Mouse (Mus musculus): ENCODE measurements around the gene Catsperz.
"Not testable (repeated sequence)": the region's sequence is repeated elsewhere in the genome, so short reads cannot be mapped to it uniquely, and the experiment has no call there.

Catsperz gene

GRCm38 (mm10) chr19:6924461-6925306 is 496 bp downstream of the Catsperz start:
- DNase-seq (ENCODE audit: low spot score in 2 of 2): peak; percentile 73 to 87

- DNase-seq (ENCODE audit: low spot score in 2 of 2): no peak
These were observed 2.1 kb downstream of the Catsperz start for GRCm38 (mm10) chr19:6922901-6923735.

DNA sequence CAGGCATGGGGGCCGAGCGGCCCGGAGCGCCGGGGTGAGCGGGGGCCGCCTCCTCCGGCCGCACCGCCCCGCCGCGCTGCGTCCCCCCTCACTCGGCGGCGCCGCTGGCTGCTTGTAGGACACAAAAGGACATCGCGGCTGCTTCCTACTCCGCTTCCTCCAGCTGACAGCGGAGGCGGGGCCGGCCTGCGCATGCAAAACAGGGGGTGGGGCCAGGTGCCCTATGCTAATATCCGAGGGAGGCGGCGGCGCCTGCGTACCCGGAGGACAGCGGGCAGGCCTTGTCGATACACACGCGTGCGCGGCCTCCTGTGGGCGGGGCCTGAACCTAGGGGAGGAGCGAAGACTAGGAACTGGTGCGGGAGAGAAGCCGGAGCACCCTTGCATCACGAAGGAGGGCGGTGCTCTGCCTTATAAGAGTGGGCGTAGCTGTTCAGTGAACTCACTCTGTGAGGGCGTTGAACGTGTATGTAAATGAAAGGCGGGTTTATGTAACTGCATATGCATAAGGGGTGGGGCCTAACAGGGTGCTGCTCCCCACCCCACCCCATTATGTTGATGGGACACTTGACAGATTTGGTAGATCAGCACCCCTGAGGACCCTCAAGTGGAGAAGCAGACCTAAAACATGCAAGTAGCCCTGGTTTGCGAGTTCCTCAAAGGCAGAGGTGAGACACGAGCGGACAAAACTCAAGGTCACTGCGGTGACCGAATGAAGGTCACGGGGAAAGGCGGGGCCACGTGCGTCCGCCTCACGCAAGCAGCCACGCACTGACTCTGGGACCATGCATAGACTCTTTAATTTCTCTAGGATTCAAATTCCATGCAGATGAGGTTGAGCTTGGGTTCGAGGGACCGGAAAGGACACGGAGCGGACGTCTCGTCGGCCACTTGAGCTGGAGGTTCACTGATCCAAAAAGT is 3.3 kb downstream of the Catsperz start, which contains the start of gene Esrra:
Gene Esrra, minus strand, starts transcription at position 167 of the 921 bp plus-strand sequence.
- peak; percentile 100 for DNase-seq (ENCODE audit: low spot score in 2 of 2)

DNA sequence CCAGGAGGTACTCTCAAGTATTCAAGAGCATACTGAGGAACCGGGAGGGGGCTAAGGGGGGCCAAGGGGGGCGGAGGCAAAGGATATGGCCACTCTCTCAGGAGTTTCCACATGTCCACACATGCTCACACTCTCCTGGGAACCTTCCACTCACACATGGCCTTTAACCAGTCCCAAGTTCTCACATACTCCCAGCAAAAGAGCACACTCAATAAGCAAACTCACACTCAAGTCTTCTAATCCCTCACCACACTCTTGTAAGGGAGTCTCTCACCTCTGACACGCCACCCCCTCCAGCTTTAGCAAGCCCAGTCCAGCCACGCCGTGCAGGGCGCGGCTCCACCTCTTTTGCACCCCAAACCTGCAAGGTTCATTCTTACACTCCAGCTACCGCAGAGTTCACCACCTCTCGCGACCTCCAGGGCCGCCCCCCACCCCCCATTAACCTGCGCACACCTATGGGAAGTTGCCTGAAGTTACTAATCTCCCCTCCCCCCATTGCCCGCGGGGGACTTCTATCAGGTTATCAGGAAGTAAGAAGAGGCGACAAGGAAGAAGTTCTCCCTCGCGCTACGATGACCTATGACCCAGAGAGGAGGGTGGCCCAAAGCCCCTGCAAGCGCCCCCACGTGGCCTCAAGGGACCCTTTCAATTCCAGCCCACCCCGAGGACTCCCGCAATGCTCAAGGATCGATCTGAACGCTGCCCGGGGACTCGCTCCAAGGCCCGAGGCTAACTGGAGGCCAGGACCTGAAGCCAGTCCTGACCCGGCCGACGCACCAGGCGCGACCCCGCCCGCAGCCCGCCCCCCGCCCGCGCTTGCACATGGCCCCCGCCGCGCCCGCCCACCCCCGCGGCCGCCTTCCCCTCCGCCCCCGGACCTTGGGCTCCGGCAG is 4.2 kb downstream of the Catsperz start:
- DNase-seq (ENCODE audit: low spot score in 2 of 2): peak in 1 of 2 experiments; percentile 49

- no peak for DNase-seq (ENCODE audit: low spot score in 2 of 2)
These were observed 5.1 kb downstream of the Catsperz start for GRCm38 (mm10) chr19:6919876-6920740.

GRCm38 (mm10) chr19:6919431-6919830 is 5.7 kb downstream of the Catsperz start:
- DNase-seq (ENCODE audit: low spot score in 2 of 2): no peak

DNA sequence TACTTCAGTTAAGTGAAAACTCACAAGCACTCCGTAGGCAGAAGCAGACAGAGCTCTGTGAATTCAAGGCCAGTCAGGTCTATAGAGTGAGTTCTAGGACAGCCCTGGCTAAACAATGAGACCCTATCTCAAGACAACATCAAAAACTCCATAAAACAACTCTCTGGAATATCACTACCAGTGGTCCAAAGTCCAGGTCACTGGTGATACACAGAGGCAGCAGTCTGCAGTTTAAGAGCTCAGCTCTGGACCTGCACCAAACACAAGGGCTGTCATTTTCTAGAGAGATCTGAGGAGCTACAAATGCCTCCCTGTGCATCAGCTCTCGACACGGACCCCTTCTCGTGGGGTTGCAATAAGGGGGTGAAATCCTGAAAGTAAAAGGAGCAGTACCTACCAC is 6.9 kb downstream of the Catsperz start:
- no peak for DNase-seq (ENCODE audit: low spot score in 2 of 2)

- no peak for DNase-seq (ENCODE audit: low spot score in 2 of 2)
These were observed 8.7 kb downstream of the Catsperz start for GRCm38 (mm10) chr19:6916496-6916895.

DNA sequence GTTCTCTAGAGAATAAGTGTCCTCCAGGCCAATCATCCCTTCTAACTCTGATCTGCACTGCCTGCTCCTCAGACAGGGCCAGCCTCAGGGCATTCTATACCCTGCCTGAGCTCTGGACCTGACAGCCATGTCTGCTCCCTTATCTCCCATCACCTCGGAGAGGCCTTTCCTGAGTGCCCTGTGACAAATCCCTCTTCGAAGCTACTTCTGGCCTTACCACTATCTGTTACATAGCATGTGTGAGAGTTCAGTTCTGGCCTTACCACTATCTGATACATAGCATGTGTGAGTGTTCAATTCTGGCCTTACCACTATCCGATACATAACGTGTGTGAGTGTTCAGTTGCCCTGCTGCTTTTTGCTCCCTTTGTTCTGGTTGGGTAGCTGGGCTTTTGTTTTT is 9.9 kb downstream of the Catsperz start:
- DNase-seq (ENCODE audit: low spot score in 2 of 2): no peak

DNA sequence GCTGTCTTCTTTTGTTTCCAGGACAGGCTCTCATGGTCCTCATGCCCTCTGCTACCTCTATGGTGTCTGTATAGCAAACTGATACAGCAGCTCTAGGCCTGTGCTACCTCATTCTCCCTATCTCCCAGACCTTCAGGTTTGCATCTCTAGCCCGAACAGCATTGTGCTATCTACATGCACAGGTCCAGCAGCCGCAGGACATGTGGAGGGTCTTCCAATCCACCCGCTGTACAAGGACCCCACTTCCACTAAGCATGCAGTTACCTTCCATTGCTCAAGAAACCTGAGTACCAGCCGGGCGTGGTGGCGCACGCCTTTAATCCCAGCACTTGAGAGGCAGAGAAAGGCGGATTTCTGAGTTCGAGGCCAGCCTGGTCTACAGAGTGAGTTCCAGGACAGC is 10.6 kb downstream of the Catsperz start:
- DNase-seq (ENCODE audit: low spot score in 2 of 2): no peak

DNA sequence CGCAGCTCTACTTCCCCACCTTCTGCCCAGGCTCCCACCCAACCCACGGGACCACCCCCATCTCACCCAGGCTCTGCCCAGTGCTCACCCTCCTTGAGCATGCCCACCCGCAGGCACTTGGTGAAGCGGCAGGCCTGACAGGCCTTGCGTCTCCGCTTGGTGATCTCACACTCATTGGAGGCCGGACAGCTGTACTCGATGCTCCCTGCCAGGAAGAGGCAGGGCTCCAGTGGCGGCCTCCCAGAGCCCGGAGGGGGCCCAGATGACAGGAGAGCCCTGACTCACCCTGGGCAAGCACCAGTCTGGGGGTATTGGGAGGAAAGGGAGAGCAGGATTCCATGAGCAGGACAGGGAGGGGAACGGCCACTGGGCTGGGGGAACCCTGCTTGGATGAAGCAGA is 11.2 kb downstream of the Catsperz start:
- no peak for DNase-seq (ENCODE audit: low spot score in 2 of 2)

DNA sequence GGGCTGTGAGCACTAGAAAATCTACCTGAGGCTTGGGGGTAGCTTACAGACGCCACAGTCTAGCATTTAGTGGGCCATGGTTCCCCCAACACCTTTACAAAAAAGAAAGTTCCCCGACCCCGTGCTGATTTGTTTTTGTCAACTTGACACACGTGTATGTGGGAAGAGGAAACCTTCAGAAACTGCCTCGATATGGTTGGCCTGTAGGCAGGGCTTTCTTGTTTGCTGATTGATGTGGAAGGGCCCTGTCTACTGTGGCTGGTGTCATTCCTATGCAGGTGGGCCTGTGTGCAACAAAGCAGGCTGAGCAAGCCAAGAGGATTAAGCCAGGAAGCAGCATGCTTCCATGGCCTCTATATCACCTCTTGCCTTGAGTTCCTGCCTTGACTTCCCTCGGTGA is 12.1 kb downstream of the Catsperz start:
- DNase-seq (ENCODE audit: low spot score in 2 of 2): no peak

GRCm38 (mm10) chr19:6912205-6912970 is 12.8 kb downstream of the Catsperz start:
- DNase-seq (ENCODE audit: low spot score in 2 of 2): no peak

DNA sequence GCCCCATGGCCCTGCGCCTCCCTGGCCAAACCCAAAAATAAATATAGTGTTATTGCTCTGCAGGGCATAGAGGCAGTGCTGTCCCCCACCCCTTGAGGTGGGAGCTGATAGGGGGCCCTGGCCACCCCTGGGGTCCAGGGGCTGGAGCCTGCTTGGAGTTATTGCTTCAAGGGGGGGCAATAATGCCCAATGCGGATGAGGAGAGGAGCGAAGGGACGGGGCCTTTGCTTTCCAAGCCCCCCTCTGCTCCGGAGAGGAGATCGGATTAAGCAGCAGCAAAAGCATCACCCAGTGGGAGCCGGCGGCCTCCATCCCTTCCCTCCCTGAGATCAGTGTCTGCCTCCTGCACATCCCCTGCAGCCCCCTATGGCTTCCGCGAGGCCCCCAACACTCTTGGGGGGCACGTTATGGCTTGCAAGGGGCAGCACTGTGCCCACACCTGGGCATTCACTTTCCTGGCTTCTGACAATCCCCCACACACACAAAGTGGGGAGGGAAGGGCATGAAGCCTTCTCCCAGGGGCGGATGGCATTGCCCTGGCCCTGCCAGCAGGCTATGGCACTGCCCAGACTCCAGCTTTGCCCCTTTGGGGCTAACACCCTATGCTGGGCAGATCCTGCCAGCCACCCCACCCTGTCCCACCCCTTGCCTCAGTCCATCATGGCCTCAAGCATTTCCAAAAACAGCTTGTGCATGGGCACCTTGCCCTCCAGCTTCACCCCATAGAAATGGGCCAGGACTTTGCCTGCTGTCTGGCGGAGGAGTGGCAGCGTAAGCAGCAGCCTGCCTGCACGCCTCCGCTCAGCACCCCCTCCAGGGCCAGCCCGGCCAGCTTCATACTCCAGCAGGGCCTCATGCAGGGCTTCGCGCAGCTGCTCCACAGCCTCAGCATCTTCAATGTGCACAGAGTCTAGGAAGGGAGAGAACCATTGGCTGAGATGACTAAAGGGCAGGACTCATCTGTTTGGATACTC is 13.8 kb downstream of the Catsperz start:
- no peak for DNase-seq (ENCODE audit: low spot score in 2 of 2)

DNA sequence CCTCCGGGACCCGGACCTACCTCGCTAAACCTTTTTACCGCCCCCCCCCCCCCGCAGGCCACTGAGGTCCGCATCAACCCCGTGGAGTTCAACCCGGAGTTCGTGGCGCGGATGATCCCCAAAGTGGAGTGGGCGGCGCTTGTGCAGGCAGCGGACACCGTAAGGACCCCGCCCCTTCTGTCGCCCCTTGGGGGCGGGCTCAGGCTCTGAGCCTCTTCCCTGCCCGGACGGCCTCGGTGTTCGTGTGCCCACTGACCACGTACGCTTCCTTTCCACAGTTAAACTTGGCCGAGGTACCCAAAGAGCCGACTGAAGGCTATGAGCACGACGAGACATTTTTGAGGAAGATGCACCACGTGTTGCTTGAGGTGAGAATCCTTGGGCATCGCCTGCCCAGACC is 14.9 kb downstream of the Catsperz start:
- not testable (repeated sequence) for DNase-seq (ENCODE audit: low spot score in 2 of 2)

DNA sequence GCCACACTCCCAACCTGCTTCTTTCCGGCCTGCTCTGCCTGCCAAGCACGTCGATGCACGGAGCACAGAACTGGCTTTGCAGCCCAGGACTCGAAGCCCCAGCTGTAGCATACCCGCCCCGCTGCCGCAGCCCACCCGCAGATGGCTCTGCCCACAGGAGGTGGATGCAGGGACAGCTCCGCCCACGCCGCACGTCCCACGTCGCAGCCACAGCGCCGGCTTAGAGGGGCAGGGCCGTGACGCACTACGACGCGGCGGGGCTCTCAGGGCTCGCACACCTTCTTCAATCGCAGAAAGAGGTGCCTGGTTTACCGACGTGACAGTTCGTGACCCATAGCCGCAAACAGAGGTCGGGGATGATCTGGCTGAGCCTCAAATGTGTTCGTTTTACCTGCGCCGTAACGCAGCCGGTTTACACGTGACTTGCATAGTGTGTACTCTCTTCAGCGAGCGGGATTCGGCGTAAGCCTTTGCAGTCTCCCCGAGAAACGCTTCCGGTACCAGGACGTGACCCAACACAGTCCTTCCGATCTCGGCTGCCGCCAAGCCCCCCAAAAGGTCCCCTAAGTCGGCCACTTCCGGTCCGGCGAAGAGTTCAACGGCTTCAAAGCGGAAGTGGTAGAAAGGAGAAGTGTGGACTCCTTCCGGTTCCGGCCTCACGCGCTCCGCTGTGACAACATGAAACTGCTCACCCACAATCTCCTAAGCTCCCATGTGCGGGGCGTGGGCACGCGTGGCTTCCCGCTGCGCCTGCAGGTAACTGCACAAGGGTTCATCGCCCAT is 15.5 kb downstream of the Catsperz start, which contains the start of the genes Trmt112 and Prdx5:
Gene Trmt112, plus strand, starts transcription at position 192 of the 783 bp plus-strand sequence.
Gene Prdx5, minus strand, starts transcription at position 600 of the 783 bp plus-strand sequence.
- peak; percentile 79 to 89 for DNase-seq (ENCODE audit: low spot score in 2 of 2)

DNA sequence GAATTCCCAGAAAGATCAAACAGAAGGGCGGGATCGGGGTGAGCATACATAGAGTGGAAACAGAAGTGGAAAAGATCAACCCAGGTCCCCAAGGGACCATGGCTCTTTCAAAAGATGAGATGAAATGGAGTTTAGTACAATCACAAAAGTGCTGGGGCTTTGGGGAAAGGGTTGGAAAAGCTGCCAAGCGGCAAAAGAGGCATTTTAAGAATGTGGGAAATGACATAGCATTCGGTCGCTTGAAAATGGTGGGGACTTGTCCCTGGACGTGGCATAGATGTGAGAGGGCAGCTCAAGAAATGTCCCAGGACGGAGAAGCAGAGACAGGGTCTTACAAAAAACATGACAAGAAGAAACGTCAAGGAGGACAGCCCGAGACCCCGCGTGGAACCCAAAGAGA is 16.2 kb downstream of the Catsperz start:
- no peak for DNase-seq (ENCODE audit: low spot score in 2 of 2)
